Mouse (Mus musculus): Measurements from ENCODE around the gene Vmn2r117. TPM values are rescaled to one million over a fixed set of nuclear protein-coding genes. Genes with fewer than 3 reads are reported as not detected.
"Not testable (repeated sequence)": the region's sequence is repeated elsewhere in the genome, so short reads cannot be mapped to it uniquely, and the experiment has no call there.

The Vmn2r117 gene
- not detected for total RNA-seq (2021)

GRCm38 (mm10) chr17:23479599-23479998, at the start of gene Vmn2r117:
Vmn2r117 (minus strand) TSS chr17:23479699.
- DNase-seq (ENCODE audit: low spot score in 2 of 2); intact Hi-C loops (cut with DNase I): not testable (repeated sequence)

- DNase-seq (ENCODE audit: low spot score in 2 of 2); intact Hi-C loops (cut with DNase I): not testable (repeated sequence)
Measured at GRCm38 (mm10) chr17:23522941-23523732, 43.6 kb upstream of the Vmn2r117 start.

GRCm38 (mm10) chr17:23518701-23519423, 39.4 kb upstream of the Vmn2r117 start:
- DNase-seq (ENCODE audit: low spot score in 2 of 2): no peak
- intact Hi-C loops (cut with DNase I): no loop called here

GRCm38 (mm10) chr17:23433150-23433679, 46.3 kb downstream of the Vmn2r117 start:
- no peak for DNase-seq (ENCODE audit: low spot score in 2 of 2)
- intact Hi-C loops (cut with DNase I): no loop called here

Other genes with a start within 250 kb of the Vmn2r117 start
- under 1 TPM in 1 of 2 experiments, not detected in 1; 0.05 TPM for gene Vmn2r114, start 167.2 kb downstream of the Vmn2r117 start, total RNA-seq (2021)
- not detected for gene Vmn2r115, start 136.0 kb downstream of the Vmn2r117 start, total RNA-seq (2021)
- not detected for gene Vmn2r116, start 95.1 kb downstream of the Vmn2r117 start, total RNA-seq (2021)
- 1 to 10 TPM; 6.0 to 6.8 TPM for gene Zfp213, start 84.5 kb upstream of the Vmn2r117 start, total RNA-seq (2021)
- gene Zfp13, start 119.8 kb upstream of the Vmn2r117 start, total RNA-seq (2021): 10 to 100 TPM; 26.0 to 26.4 TPM
- not detected for gene Zscan10, start 121.2 kb upstream of the Vmn2r117 start, total RNA-seq (2021)
- gene Mmp25, start 165.6 kb upstream of the Vmn2r117 start, total RNA-seq (2021): under 1 TPM; 0.12 to 0.16 TPM
- not detected for gene Bicdl2, start 180.8 kb upstream of the Vmn2r117 start, total RNA-seq (2021)
- 100 to 1,000 TPM; 126 to 137 TPM for gene Hcfc1r1, start 193.9 kb upstream of the Vmn2r117 start, total RNA-seq (2021)
- gene Thoc6, start 194.2 kb upstream of the Vmn2r117 start, total RNA-seq (2021): 1 to 10 TPM; 5.3 to 7.0 TPM
- 1 to 10 TPM; 8.8 to 9.9 TPM for gene Tnfrsf12a, start 197.8 kb upstream of the Vmn2r117 start, total RNA-seq (2021)
- not detected for gene Cldn6, start 199.6 kb upstream of the Vmn2r117 start, total RNA-seq (2021)
- under 1 TPM in 1 of 2 experiments, not detected in 1; 0.30 TPM for gene Cldn9, start 204.3 kb upstream of the Vmn2r117 start, total RNA-seq (2021)
- under 1 TPM in 1 of 2 experiments, not detected in 1; 0.10 TPM for gene 1520401A03Rik, start 243.1 kb upstream of the Vmn2r117 start, total RNA-seq (2021)
- 1 to 10 TPM; 4.1 to 4.7 TPM for gene Pkmyt1, start 246.6 kb upstream of the Vmn2r117 start, total RNA-seq (2021)

All from left cerebral cortex, postnatal 36 days (tissue).